23 mouse cellular contexts compared by ENCODE assay signal in genomic region chr5:76670183-76670582, GRCm38 (mm10). TPM values are rescaled to one million over a fixed set of nuclear protein-coding genes. Genes with fewer than 3 reads are reported as not detected.
A peak's percentile ranks its signal among the peaks of the same experiment; 100 is the strongest.
DNase-seq lines count a peak whose midpoint lies in the region; ATAC-seq and TF ChIP-seq lines count a peak whose summit lies in the region.
"Had no signal": no experiment of that assay in that cellular context is flagged by ENCODE, and none has a peak within 500 bp of the region (broad histone marks: within the 10 kb centered on the region; RNA-seq: fewer than 3 reads in every experiment).

No protein-coding gene starts in this region.

- WGBS in forebrain, embryonic 15.5 days, result 79% methylated on average over 10 of the region's 10 CpGs
- 95% methylated on average over 10 of the region's 10 CpGs for WGBS in forebrain, embryonic 10.5 days
- WGBS in forebrain, postnatal 0 days, result 63% methylated on average over 10 of the region's 10 CpGs
- WGBS in forebrain, embryonic 14.5 days, result 90% methylated on average over 10 of the region's 10 CpGs

- no peak overlapping the region for H3K9ac ChIP-seq in forebrain, embryonic 15.5 days (replicated peaks)
- no peak overlapping the region for H3K9ac ChIP-seq in forebrain, postnatal 0 days
- H3K9ac ChIP-seq in forebrain, embryonic 14.5 days (ENCODE audit: low read length), result no peak overlapping the region
- H3K9ac ChIP-seq: embryonic facial prominence, embryonic 12.5 days; forebrain, embryonic 13.5 days had no signal

- H3K27me3 ChIP-seq in forebrain, embryonic 15.5 days, result no peaks in the 10 kb centered on the region
- no peaks in the 10 kb centered on the region for H3K27me3 ChIP-seq in forebrain, embryonic 10.5 days (ENCODE audit: poor library complexity, severe bottlenecking)
- no peaks in the 10 kb centered on the region for H3K27me3 ChIP-seq in forebrain, postnatal 0 days (ENCODE audit: insufficient read depth, low read length)
- no peaks in the 10 kb centered on the region for H3K27me3 ChIP-seq in forebrain, embryonic 14.5 days (replicated peaks; ENCODE audit: control insufficient read depth, insufficient read depth, low read length)
- H3K27me3 ChIP-seq: CH12.LX; embryonic facial prominence, embryonic 12.5 days; forebrain, embryonic 13.5 days; Patski had no signal

- ATAC-seq in forebrain, embryonic 15.5 days (replicated peaks), result peak; percentile 51; the same call in 1 of the 2 replicates
- ATAC-seq in forebrain, postnatal 0 days, result peak; percentile 52
- ATAC-seq in forebrain, embryonic 14.5 days, result no peak
- ATAC-seq: activated CD4-positive, CD25-positive, alpha-beta regulatory T cell, adult 4 months; CD4-positive, CD25-positive, alpha-beta regulatory T cell, adult 4 months; forebrain, embryonic 13.5 days; Patski had no signal

- H3K27ac ChIP-seq in forebrain, embryonic 15.5 days (replicated peaks), result peak overlapping the region; percentile 35; the same call in 1 of the 2 replicates
- no peak overlapping the region for H3K27ac ChIP-seq in forebrain, embryonic 10.5 days
- H3K27ac ChIP-seq in forebrain, postnatal 0 days (ENCODE audit: low read depth, low read length), result peak overlapping the region; percentile 50; the same call in 1 of the 2 replicates
- no peak overlapping the region for H3K27ac ChIP-seq in forebrain, embryonic 14.5 days (ENCODE audit: low read depth, low read length)
- H3K27ac ChIP-seq in left cerebral cortex, adult 2 months, result no peak overlapping the region
- H3K27ac ChIP-seq: embryonic facial prominence, embryonic 10.5 days; embryonic facial prominence, embryonic 12.5 days; forebrain, embryonic 13.5 days had no signal

- H3K4me2 ChIP-seq in forebrain, embryonic 15.5 days (replicated peaks), result no peak overlapping the region
- H3K4me2 ChIP-seq in forebrain, postnatal 0 days (ENCODE audit: low read depth), result no peak overlapping the region
- no peak overlapping the region for H3K4me2 ChIP-seq in forebrain, embryonic 14.5 days (ENCODE audit: low read length)
- H3K4me2 ChIP-seq: embryonic facial prominence, embryonic 12.5 days; forebrain, embryonic 13.5 days had no signal

- H3K9me3 ChIP-seq in forebrain, embryonic 15.5 days, result no peaks in the 10 kb centered on the region
- no peaks in the 10 kb centered on the region; the same call in 1 of the 2 replicates for H3K9me3 ChIP-seq in forebrain, embryonic 10.5 days
- no peaks in the 10 kb centered on the region for H3K9me3 ChIP-seq in forebrain, postnatal 0 days (ENCODE audit: low read length)
- H3K9me3 ChIP-seq in forebrain, embryonic 14.5 days (replicated peaks; ENCODE audit: control insufficient read depth, low read length), result no peaks in the 10 kb centered on the region
- H3K9me3 ChIP-seq: embryonic facial prominence, embryonic 10.5 days; embryonic facial prominence, embryonic 12.5 days; forebrain, embryonic 13.5 days had no signal

- DNase-seq in forebrain, embryonic 10.5 days (ENCODE audit: extremely low spot score, low spot score), result no peak
- no peak for DNase-seq in forebrain, postnatal 0 days
- no peak for DNase-seq in forebrain, embryonic 14.5 days (ENCODE audit: low spot score)
- DNase-seq in heart, adult 11 months, result peak; percentile 34
- no peak for DNase-seq in heart, adult 9 months (ENCODE audit: low spot score in 2 of 2)
- no peak for DNase-seq in left cerebral cortex, adult 2 months (ENCODE audit: extremely low spot score in 1 of 2, low spot score in 2 of 2)
- no peak for DNase-seq in left cerebral cortex, postnatal 10 days (ENCODE audit: extremely low spot score in 1 of 2, low spot score in 2 of 2)
- DNase-seq: adrenal gland, adult 8-10 months; adrenal gland, postnatal 14 days; adrenal gland, postnatal 36 days; B cell, adult 2 months; cerebellum, adult 11-12 months; cerebellum, adult 2 months; cerebellum, adult 9-10 months; cerebellum, postnatal 25 days had no signal

- peaks cover 12% of the 10 kb centered on the region for H3K4me1 ChIP-seq in forebrain, embryonic 15.5 days
- peaks cover 18% of the 10 kb centered on the region for H3K4me1 ChIP-seq in forebrain, embryonic 10.5 days
- H3K4me1 ChIP-seq in forebrain, postnatal 0 days (ENCODE audit: insufficient read depth), result 0 out of 2 replicates have a peak, but pooled peaks cover 3% of the 10 kb centered on the region
- H3K4me1 ChIP-seq in forebrain, embryonic 14.5 days (ENCODE audit: control insufficient read depth, insufficient read depth, low read length), result peaks cover 14% of the 10 kb centered on the region
- H3K4me1 ChIP-seq: embryonic facial prominence, embryonic 12.5 days had no signal

- intact Hi-C loops in left cerebral cortex, adult 2 months (cut with DNase I), result no loop called here
- intact Hi-C loops in left cerebral cortex, postnatal 10 days (cut with DNase I), result no loop called here

- TF ChIP-seq CTCF in forebrain, postnatal 0 days (IDR thresholded peaks at IDR 0.05; ENCODE audit: low read depth), result no peak
- no peak for TF ChIP-seq CTCF in left cerebral cortex, adult 2 months (IDR thresholded peaks at IDR 0.05)

- H3K36me3 ChIP-seq in forebrain, embryonic 15.5 days, result no peaks in the 10 kb centered on the region
- peaks cover 77% of the 10 kb centered on the region for H3K36me3 ChIP-seq in forebrain, embryonic 10.5 days (replicated peaks)
- no peaks in the 10 kb centered on the region for H3K36me3 ChIP-seq in forebrain, postnatal 0 days (ENCODE audit: insufficient read depth)
- 0 out of 2 replicates have a peak, but pooled peaks cover 2% of the 10 kb centered on the region for H3K36me3 ChIP-seq in forebrain, embryonic 14.5 days (ENCODE audit: control insufficient read depth, insufficient read depth, low read length)
- H3K36me3 ChIP-seq: embryonic facial prominence, embryonic 12.5 days had no signal

- H3K4me3 ChIP-seq in forebrain, embryonic 15.5 days, result no peak overlapping the region
- no peak overlapping the region for H3K4me3 ChIP-seq in forebrain, embryonic 10.5 days
- no peak overlapping the region for H3K4me3 ChIP-seq in forebrain, postnatal 0 days (ENCODE audit: low read depth, low read length)
- H3K4me3 ChIP-seq in forebrain, embryonic 14.5 days (ENCODE audit: low read depth, low read length), result no peak overlapping the region
- 0 out of 2 replicates have a peak overlapping the region, but pooled peaks have one; percentile 14 for H3K4me3 ChIP-seq in left cerebral cortex, adult 2 months
- H3K4me3 ChIP-seq: embryonic facial prominence, embryonic 10.5 days; embryonic facial prominence, embryonic 12.5 days; forebrain, embryonic 13.5 days had no signal

RNA-seq across cellular contexts. Expression of gene C530008M17Rik, which starts 13.9 kb away (rescaled TPM):
- 84.9 and 94.2 TPM in 2 replicates for polyA plus RNA-seq in forebrain, embryonic 15.5 days (2015; fragmentation: Nextera tagmentation; extraction: Ambion mirVana)
- 29.7 and 31.6 TPM in 2 replicates for polyA plus RNA-seq in forebrain, embryonic 10.5 days (2016; fragmentation: Nextera tagmentation; extraction: Ambion mirVana)
- total RNA-seq in forebrain, postnatal 0 days (2014; rRNA removed), result 86.2 and 87.4 TPM in 2 replicates
- 47.6 and 63.6 TPM in 2 replicates for polyA plus RNA-seq in forebrain, postnatal 0 days (2015; fragmentation: Nextera tagmentation; extraction: Ambion mirVana)
- polyA plus RNA-seq in forebrain, embryonic 14.5 days (2014; fragmentation: Nextera tagmentation; extraction: Ambion mirVana), result 44.6 and 57.5 TPM in 2 replicates
- total RNA-seq in left cerebral cortex, adult 2 months (2021), result 10 to 100 TPM; 59.4 to 61.7 TPM
- total RNA-seq in left cerebral cortex, postnatal 10 days (2021), result 100 to 1,000 TPM; 151 to 163 TPM

Comparison
In these comparisons a context has a peak if more than half of its experiments do, and no peak if none do; other contexts are left out.
1. H3K27ac ChIP-seq: peak in forebrain, embryonic 15.5 days (single experiment) and forebrain, postnatal 0 days (single experiment); none in forebrain, embryonic 10.5 days (single experiment), forebrain, embryonic 14.5 days (single experiment) and left cerebral cortex, adult 2 months (single experiment).